Mouse (Mus musculus) left cerebral cortex, postnatal 10 days (tissue): Measurements from ENCODE around the gene Gm5725. TPM values are rescaled to one million over a fixed set of nuclear protein-coding genes. Genes with fewer than 3 reads are reported as not detected.
"Not testable (repeated sequence)": the region's sequence is repeated elsewhere in the genome, so short reads cannot be mapped to it uniquely, and the experiment has no call there.

ENCODE experiments used
- DNase-seq, 2 experiments: peaks; one replicate each; pipeline ENCODE4 v3.0.0; 2021 to 2022; ENCODE audit warnings: low spot score in 2 of 2, mixed read lengths in 1 of 2; ENCODE audit errors: extremely low spot score in 1 of 2
- intact Hi-C: fragments of 180-260 bp; cut with DNase I; formaldehyde crosslinking; loops from one replicate; pipeline ENCODE4 v1.15.1; 2025
- total RNA-seq, 2 experiments: library from RNA; stranded (reverse); gene quantifications; 2 replicates each; pipeline ENCODE4 v1.2.3; 2021

Gene Gm5725
- not detected for total RNA-seq

DNA sequence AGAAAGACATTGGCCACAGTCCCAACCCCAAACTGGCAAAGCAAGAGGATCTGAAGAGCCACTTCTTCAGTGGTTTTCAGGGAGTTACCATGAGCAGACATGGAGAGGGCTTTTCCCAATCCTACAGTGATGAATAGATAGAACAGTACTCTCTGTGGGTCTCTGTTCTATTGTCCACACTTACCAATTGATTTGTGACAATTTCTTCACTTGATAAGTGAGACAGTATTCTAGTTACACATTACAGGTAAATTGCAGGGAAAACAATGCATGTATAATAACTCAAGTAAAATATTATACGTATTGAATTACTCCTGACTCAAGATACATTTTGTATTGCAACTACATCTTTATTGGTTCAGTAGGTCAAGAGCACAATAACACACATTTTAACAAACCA is at the start of gene Gm5725:
Gm5725 (minus strand) TSS at position 101 of the 400 bp plus-strand sequence.
- DNase-seq, intact Hi-C loops: not testable (repeated sequence)

DNA sequence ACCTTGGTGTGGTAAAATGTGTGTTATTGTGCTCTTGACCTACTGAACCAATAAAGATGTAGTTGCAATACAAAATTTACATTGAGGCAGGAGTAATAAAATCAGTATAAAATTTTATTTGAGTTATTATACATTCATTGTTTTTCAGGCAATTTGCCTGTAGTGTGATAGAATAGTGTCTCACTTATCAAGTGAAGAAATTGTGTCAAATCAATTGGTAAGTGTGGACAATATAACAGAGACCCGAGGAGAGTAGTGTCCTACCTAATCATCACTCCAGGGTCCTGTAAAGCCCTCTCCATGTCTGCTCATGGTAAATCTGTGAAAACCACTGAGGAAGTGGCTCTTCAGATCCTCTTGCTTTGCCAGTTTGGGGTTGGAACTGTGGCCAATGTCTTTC is 12.0 kb downstream of the Gm5725 start, which contains the start of gene Vmn1r135:
Vmn1r135 (plus strand) TSS at position 301 of the 400 bp plus-strand sequence.
- intact Hi-C loops, DNase-seq: not testable (repeated sequence)

DNA sequence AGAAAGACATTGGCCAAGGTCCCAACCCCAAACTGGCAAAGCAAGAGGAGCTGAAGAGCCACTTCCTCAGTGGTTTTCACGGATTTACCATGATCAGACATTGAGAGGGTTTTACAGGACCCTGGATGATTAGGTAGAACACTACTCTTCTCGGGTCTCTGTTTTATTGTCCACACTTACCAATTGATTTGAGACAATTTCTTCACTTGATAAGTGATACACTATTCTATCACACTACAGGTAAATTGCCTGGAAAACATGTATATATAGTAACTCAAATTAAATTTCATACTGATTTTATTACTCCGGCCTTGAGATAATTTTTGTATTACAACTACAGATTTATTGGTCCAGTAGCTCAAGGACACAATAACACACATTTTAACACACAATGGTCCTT is 47.4 kb downstream of the Gm5725 start, which contains the start of gene Gm4177:
Gm4177 (minus strand) TSS at position 101 of the 400 bp plus-strand sequence.
- intact Hi-C loops: not testable (repeated sequence)

More for the DNA sequence above, 47.4 kb downstream of the Gm5725 start, which contains the start of gene Gm4177:
- not testable (repeated sequence) for DNase-seq

Other genes starting within 250 kb of the Gm5725 start
- gene Vmn1r132, start 230.2 kb downstream of the Gm5725 start, total RNA-seq: not detected
- not detected for gene Gm4175, start 82.8 kb downstream of the Gm5725 start, total RNA-seq
- not detected for gene Gm4177, start 47.5 kb downstream of the Gm5725 start, total RNA-seq
- not detected for gene Vmn1r135, start 11.9 kb downstream of the Gm5725 start, total RNA-seq
- not detected for gene Gm5891, start 77.0 kb upstream of the Gm5725 start, total RNA-seq
- gene Vmn1r137, start 150.3 kb upstream of the Gm5725 start, total RNA-seq: not detected
- gene Vmn1r138, start 184.6 kb upstream of the Gm5725 start, total RNA-seq: not detected
- not detected for gene Gm6176, start 212.0 kb upstream of the Gm5725 start, total RNA-seq
- not detected for gene Vmn1r139, start 224.8 kb upstream of the Gm5725 start, total RNA-seq